Mouse (Mus musculus) mesoderm, embryonic 11.5 days (tissue): ENCODE data around the gene Tmem128.
A peak's percentile ranks its signal among the peaks of the same experiment; 100 is the strongest.

ENCODE experiments used
- DNase-seq: peaks from one replicate; pipeline ENCODE4 v3.0.0-alpha.2; 2012; ENCODE audit warnings: low read depth, low spot score

The Tmem128 gene

DNA sequence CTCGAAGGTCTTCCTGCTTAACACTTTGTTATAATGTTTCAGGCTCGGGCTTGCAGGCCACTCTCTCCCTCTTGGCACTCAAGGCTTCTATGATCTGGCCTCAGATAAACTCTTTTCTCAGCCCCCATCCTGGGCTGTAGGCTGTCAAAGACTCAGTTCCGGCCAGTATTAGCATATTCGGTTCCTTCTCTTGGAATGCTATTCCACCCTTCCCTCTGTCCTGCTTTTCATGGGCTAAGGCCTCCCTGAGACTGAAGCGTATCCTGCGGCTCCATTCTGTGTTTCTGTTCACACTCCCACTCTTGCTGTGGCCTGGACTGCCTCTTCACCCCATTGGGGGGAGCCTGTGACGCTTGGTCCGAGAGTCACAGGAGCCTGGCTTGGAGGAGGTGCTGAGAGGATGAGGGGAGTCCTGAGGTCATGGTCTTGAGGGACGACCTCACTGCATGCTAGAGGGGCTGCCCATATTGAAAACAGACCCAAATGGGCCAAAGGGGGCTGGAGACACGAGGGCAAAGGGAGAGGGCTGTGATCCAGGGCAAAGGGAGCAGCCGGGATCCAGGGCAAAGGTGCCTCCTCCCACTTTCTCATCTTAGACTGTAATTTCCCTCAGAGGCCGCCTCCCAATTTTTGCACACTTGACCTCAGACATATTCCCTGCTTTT, 18.1 kb downstream of the Tmem128 start:
- DNase-seq: no peak

DNA sequence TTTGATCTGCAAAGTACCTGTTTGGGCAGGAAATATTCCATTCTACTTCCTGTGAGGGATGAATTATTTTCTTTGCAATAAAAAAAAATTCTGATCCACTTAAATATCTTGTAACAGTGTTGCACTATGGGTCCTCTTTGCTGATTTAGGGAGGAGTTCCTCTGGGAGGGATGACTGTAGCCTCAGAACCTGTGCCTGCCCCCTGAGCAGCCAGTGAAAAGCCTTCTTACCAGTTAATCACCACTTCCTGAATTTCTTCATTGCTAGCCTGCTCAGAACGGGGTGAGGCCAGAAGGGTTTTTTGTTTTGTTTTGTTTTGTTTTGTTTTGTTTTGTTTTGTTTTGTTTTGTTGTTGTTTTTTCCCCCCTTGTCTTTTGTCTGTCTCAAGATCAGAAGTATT, 20.1 kb downstream of the Tmem128 start:
- no peak for DNase-seq

DNA sequence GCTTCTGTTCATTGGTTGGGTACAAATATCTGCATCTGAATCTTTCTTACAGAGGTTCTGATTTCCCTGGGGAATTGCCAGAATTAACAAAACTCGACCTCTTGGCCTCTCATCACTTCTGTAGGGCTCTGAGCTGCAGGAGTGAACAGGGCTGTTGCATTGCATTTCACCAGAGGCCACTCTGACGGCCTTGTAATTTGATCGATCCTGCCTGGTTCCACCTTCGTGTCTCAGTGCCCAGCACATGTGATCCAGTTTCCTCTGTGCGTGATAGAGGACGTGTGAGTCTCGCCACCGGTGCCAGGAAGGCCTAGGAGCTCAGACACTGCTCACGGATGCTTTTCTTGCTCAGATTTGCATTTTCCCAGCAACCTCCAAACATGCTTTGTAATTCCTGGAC, 25.7 kb downstream of the Tmem128 start:
- no peak for DNase-seq

DNA sequence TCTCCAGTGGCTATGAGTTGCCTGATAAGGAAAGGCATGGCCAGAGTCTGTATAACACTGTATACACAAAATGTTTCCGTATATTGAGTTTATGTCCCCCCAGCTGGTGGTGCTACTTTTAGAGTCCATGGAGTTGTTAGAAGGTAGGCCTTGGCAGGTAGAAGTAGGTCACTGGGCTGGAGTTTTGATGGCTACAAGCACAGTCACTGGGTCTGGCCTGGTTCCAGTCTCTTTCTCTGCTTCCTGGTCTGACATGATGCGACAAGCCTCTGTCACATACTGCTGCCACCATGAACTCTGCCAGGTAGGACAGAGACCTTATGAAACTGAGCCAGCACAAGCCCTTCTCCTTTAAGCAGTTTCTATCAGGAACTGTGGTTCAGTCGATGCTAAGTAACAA, 28.5 kb downstream of the Tmem128 start:
- no peak for DNase-seq

DNA sequence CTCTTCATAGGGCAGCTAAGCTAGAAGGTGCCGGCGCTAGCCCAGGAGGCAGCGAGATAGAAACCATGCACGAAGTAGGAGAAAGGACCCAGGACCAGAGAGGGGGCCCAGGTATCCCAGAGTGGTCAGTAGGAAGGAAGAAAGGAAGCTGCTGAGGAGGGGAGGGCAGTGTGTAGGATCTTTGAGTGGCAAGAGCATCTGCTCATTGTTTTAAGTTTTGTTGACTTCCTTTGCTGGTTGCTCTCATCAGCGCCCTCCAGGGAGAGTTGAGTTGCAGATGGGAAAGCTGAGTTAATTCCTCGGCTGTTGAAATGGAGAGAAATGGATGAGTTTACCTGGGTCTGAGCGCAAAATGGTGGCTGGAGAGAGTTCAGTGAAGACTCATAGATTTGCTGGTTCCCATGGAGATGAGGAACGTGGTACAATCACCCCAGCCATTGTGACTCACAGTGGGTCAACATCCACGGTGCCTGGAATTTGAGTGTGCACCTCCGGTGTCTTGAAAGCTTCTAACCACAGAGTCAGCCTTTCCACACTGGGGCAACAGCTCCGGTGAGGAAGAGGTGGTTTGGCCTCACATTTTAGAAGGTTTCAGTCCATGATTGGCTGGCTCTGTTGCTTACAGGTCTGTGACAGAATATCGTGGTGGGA, 41.9 kb downstream of the Tmem128 start:
- DNase-seq: no peak

DNA sequence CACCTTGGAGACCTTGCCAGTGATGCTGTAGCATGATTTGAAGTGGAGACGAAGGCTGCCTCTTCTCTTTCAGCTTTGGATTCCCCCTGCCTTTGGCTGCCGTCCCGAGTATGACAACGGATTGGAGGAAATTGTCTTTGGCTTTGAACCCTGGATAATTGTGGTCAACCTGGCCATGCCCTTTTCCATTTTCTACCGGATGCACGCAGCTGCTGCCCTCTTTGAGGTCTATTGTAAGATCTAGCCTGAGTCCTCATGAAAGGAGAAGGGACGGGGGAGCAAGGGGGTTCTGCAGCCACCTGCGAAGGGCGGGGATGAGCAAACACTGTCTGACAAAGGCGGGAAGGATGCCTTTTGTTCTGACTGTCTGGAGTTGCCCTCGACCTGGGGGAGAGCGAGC, 42.7 kb downstream of the Tmem128 start:
- DNase-seq: no peak

DNA sequence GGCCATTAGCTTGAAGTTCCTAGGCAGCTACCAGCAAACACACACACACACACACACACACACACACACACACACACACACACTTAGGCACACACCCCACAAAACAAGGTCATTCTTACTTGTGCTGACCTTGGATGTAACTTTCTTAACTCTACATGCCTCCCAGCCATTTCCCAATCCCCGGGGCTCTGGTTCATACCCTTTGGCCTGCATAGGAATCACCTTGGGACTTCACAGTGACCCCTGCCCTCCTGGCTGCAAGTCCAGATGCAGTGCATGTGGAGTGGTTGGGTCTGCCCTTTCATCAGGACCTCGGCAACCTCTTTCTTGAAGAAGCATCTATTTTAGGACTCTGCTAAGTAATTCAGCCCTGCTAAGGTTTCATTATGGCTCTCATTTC, 45.3 kb downstream of the Tmem128 start:
- DNase-seq: no peak

DNA sequence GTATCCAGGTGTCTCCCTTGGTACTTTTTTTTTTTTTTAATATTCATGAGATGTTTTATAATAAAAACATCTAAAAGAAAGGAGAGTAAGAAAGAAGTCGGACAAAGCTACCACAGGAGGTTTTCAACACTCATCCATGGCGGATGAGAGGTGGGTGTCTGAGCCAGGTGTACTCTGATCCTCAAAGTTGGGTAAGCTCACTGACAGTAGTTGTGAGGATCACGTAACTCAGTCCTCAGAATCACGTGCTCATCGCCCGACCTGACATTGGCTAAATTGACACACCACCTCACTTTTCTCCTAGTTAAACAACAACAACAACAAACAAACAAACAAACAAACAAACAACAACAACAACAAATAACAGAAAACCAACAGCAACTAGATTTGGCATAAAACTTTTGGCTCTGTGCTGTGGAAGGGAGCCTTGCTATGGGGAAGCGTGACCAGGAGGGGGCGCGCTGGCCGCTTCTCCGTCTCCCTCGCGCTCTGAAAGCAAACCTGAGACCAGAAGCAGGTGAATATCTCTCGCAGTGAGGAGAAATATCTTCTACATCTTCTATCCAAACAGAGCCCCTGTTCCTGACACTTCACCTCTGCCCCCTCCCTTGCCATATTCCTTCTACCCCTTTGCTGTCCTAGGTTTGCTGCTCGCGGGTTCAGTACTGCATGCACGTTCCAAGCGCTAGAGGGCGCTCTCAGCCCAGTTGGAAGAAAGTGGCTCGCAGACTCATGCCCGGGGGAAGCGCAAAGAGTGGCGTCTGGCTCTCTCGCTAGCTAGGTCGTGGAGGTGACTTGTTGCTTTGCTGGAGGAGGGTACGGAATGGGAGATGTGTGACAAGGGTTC, 47.5 kb downstream of the Tmem128 start:
- peak; percentile 93 for DNase-seq

DNA sequence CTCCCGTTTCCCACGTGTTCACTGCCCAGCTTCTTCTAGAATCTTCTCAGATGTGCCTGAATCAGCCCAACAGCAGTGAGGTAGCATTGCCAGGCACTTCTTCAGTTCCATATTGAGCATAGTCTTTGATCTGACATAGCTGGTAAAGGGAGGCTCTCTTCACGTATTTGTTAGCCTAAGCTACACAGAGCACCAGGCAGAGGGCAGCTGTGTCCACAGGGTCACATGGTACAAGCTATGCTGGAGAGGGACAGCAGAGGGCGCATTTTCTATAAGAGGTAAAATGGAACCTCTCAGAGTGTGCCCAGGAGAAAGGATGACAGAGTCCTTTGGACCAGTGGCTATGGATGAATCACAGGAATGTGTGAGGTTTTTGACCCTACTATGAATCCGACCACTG, 48.9 kb downstream of the Tmem128 start:
- peak; percentile 63 for DNase-seq

DNA sequence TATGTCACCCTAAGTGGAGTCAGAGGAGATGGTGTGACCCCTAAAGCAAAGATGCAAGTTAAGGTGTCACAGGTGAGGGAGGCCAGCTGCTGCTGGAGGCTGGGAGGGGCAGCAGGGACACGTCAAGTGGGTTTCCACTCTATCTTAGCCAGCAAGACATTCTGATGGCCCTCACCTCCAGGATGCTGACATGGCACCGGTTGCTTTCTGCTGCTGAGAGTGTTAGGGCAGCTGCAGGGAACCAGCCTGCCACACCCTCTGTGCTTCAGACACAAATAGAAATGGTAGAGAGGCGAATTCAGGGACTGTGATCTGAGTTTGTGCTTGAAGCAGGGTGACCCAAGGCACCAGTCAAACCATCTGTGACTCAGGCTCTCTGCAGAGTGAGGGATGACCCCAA, 49.8 kb downstream of the Tmem128 start:
- no peak for DNase-seq
